Mouse (Mus musculus) hindbrain, embryonic 13.5 days (tissue): Measurements from ENCODE around the gene Ephx1. TPM values are rescaled to one million over a fixed set of nuclear protein-coding genes. Genes with fewer than 3 reads are reported as not detected.

Source experiments
- polyA plus RNA-seq: library from polyadenylated mRNA; unstranded; fragments of >200 nt; fragmentation: Nextera tagmentation; extraction: Ambion mirVana; gene quantifications from 2 replicates; pipeline ENCODE4 v1.2.1, GENCODE M21; 2015

Ephx1 gene
- polyA plus RNA-seq, 1 experiment from 2014 or later = 4.8 TPM

Other genes starting within 250 kb of the Ephx1 start
- gene H3f3a, start 207.0 kb downstream of the Ephx1 start, polyA plus RNA-seq = 3,757 and 3,885 TPM in 2 replicates
- 29.6 and 31.6 TPM in 2 replicates for gene Sde2, start 169.8 kb downstream of the Ephx1 start, polyA plus RNA-seq
- gene Lefty2, start 127.8 kb downstream of the Ephx1 start, polyA plus RNA-seq = 0.26 and 0.63 TPM in 2 replicates
- gene Pycr2, start 116.6 kb downstream of the Ephx1 start, polyA plus RNA-seq = 74.1 and 78.7 TPM in 2 replicates
- gene Lefty1, start 85.9 kb downstream of the Ephx1 start, polyA plus RNA-seq = 0.23 and 0.58 TPM in 2 replicates
- gene Tmem63a, start 78.6 kb downstream of the Ephx1 start, polyA plus RNA-seq = 1.5 and 1.8 TPM in 2 replicates
- 0.08 and 0.13 TPM in 2 replicates for gene 9130409I23Rik, start 30.3 kb upstream of the Ephx1 start, polyA plus RNA-seq
- gene Nvl, start 123.3 kb upstream of the Ephx1 start, polyA plus RNA-seq = 40.6 and 45.2 TPM in 2 replicates
- gene Cnih4, start 123.8 kb upstream of the Ephx1 start, polyA plus RNA-seq = 65.1 and 69.5 TPM in 2 replicates
- gene Wdr26, start 191.1 kb upstream of the Ephx1 start, polyA plus RNA-seq = 45.9 and 46.0 TPM in 2 replicates